Mouse (Mus musculus) megakaryocyte, adult 5-6 weeks (primary cell): Measurements from ENCODE around the gene Gcc2. TPM values are rescaled to one million over a fixed set of nuclear protein-coding genes. Genes with fewer than 3 reads are reported as not detected.
"Not testable (repeated sequence)": the region's sequence is repeated elsewhere in the genome, so short reads cannot be mapped to it uniquely, and the experiment has no call there.

Experiments
- ATAC-seq: 2 replicates; pipeline ENCODE4 v1.8.0; 2016; ENCODE audit warnings: mild to moderate bottlenecking, inconsistent platforms; ENCODE audit not compliant: poor library complexity, severe bottlenecking
- total RNA-seq, 2 experiments: library from RNA; stranded (forward) in 1 of 2; stranded (reverse) in 1 of 2; fragments of 153-499, 151-499 nt in 1 of 2; fragments of 221-1000, 200-1000 nt in 1 of 2; gene quantifications; 2 replicates each; pipeline versions ENCODE4 v1.2.3 to v1.2.4; 2015 to 2017

The Gcc2 gene
- total RNA-seq, 2 experiments from 2014 or later = 32.6 to 41.5 TPM

- ATAC-seq = peak; percentile 47
Observed at GRCm38 (mm10) chr10:58231779-58232640, 23.3 kb upstream of the Gcc2 start.

- peak; percentile 16 for ATAC-seq
Observed at GRCm38 (mm10) chr10:58232641-58232969, 22.7 kb upstream of the Gcc2 start, which contains the start of gene Duxf3. Duxf3 (minus strand) TSS chr10:58232675.

- peak; percentile 7; the same call in 1 of the 2 replicates for ATAC-seq
Observed at GRCm38 (mm10) chr10:58233054-58233739, 22.1 kb upstream of the Gcc2 start.

GRCm38 (mm10) chr10:58233740-58234121 is 21.6 kb upstream of the Gcc2 start:
- not testable (repeated sequence) for ATAC-seq

GRCm38 (mm10) chr10:58234985-58235384 is 20.3 kb upstream of the Gcc2 start:
- not testable (repeated sequence) for ATAC-seq

- ATAC-seq = no peak
Observed at GRCm38 (mm10) chr10:58236613-58237012, 18.7 kb upstream of the Gcc2 start, which contains the start of gene Gm4981. Gm4981 (minus strand) TSS chr10:58236701.

- ATAC-seq = peak; percentile 62
Observed at GRCm38 (mm10) chr10:58238984-58239740, 16.1 kb upstream of the Gcc2 start.

- no peak for ATAC-seq
Observed at GRCm38 (mm10) chr10:58249535-58249934, 5.8 kb upstream of the Gcc2 start.

- peak; percentile 9 for ATAC-seq
Observed at GRCm38 (mm10) chr10:58254635-58255175, 592 bp upstream of the Gcc2 start.

GRCm38 (mm10) chr10:58255954-58256353 is 657 bp downstream of the Gcc2 start:
- ATAC-seq = no peak

- ATAC-seq = no peak
Observed at GRCm38 (mm10) chr10:58258466-58258865, 3.2 kb downstream of the Gcc2 start.

GRCm38 (mm10) chr10:58282238-58282637 is 26.9 kb downstream of the Gcc2 start:
- ATAC-seq = no peak

- ATAC-seq = no peak
Observed at GRCm38 (mm10) chr10:58290742-58291141, 35.4 kb downstream of the Gcc2 start.

- ATAC-seq = no peak
Observed at GRCm38 (mm10) chr10:58294246-58294645, 38.9 kb downstream of the Gcc2 start.

- ATAC-seq = no peak
Observed at GRCm38 (mm10) chr10:58295605-58296004, 40.3 kb downstream of the Gcc2 start.

GRCm38 (mm10) chr10:58304996-58305395 is 49.7 kb downstream of the Gcc2 start:
- no peak for ATAC-seq

GRCm38 (mm10) chr10:58306897-58307296 is 51.6 kb downstream of the Gcc2 start:
- ATAC-seq = no peak

GRCm38 (mm10) chr10:58310791-58311190 is 55.5 kb downstream of the Gcc2 start:
- no peak for ATAC-seq

- ATAC-seq = no peak
Observed at GRCm38 (mm10) chr10:58312887-58313286, 57.6 kb downstream of the Gcc2 start.

- no peak for ATAC-seq
Observed at GRCm38 (mm10) chr10:58320881-58321280, 65.6 kb downstream of the Gcc2 start.
